14 mouse cellular contexts compared by ENCODE assay signal in genomic region chr10:39692152-39692551, GRCm38 (mm10).
"Had no signal": no experiment of that assay in that cellular context is flagged by ENCODE, and none has a peak within 500 bp of the region (broad histone marks: within the 10 kb centered on the region; RNA-seq: fewer than 3 reads in every experiment).

No protein-coding gene starts in this region.

- H3K36me3 ChIP-seq: midbrain, embryonic 10.5 days; midbrain, embryonic 12.5 days; neural tube, embryonic 12.5 days; stomach, embryonic 15.5 days had no signal

- DNase-seq: lung, adult 18-20 months; lung, embryonic 14.5 days; lung, postnatal 10 days; lung, postnatal 4 days; midbrain, embryonic 14.5 days; right cerebral cortex, postnatal 14 days; thymus, adult 2 months; thymus, postnatal 25 days; thymus, postnatal 4 days had no signal

- H3K9ac ChIP-seq: lung, embryonic 14.5 days; midbrain, embryonic 12.5 days; neural tube, embryonic 12.5 days; stomach, embryonic 15.5 days had no signal

- H3K27ac ChIP-seq: midbrain, embryonic 10.5 days; midbrain, embryonic 12.5 days; neural tube, embryonic 12.5 days; stomach, embryonic 15.5 days; stomach, postnatal 0 days had no signal

- H3K4me3 ChIP-seq: midbrain, embryonic 10.5 days; midbrain, embryonic 12.5 days; neural tube, embryonic 12.5 days; stomach, embryonic 15.5 days had no signal

- H3K4me2 ChIP-seq: lung, embryonic 14.5 days; midbrain, embryonic 12.5 days; neural tube, embryonic 12.5 days; stomach, embryonic 15.5 days had no signal

- H3K9me3 ChIP-seq: midbrain, embryonic 10.5 days; midbrain, embryonic 12.5 days; neural tube, embryonic 12.5 days; stomach, embryonic 15.5 days had no signal

- H3K27me3 ChIP-seq: midbrain, embryonic 12.5 days; neural tube, embryonic 12.5 days; stomach, embryonic 15.5 days had no signal
